Mouse (Mus musculus): ENCODE measurements around the gene Unc5b. TPM values are rescaled to one million over a fixed set of nuclear protein-coding genes. Genes with fewer than 3 reads are reported as not detected.

Unc5b gene
- total and polyA plus RNA-seq, 3 experiments = 0.04 to 0.21 (median 0.06) TPM

- in situ Hi-C loops (cut with MboI; ENCODE audit: low pct_ligation_motif_present, low pct_unique_long_range_greater_than_20kb, low sequenced_read_pairs) = no loop called here
- H3K9ac ChIP-seq (ENCODE audit: insufficient read depth, low read depth) = no peak overlapping the region
- DNase-seq (ENCODE audit: extremely low read depth) = no peak
- H3K27me3 ChIP-seq (replicated peaks) = no peaks in the 10 kb centered on the region
- H3K4me1 ChIP-seq (ENCODE audit: control insufficient read depth in 1 of 2, insufficient read depth in 2 of 2) = peaks cover 41 to 85% of the 10 kb centered on the region in 2 experiments
- peaks cover 16 to 67% of the 10 kb centered on the region in 2 experiments for H3K36me3 ChIP-seq (replicated peaks in 1 of 2; ENCODE audit: control insufficient read depth in 1 of 2, insufficient read depth in 1 of 2, low read length in 1 of 2)
- H3K4me2 ChIP-seq (ENCODE audit: insufficient read depth, low read depth, poor library complexity, severe bottlenecking) = no peak overlapping the region
- H3K9me3 ChIP-seq (replicated peaks; ENCODE audit: low read length) = no peaks in the 10 kb centered on the region
- dilution Hi-C loops (cut with MboI; ENCODE audit: extremely low pct_ligation_motif_present, extremely low pct_unique_long_range_greater_than_20kb, low sequenced_read_pairs) = no loop called here
- H3K27ac ChIP-seq (ENCODE audit: insufficient read depth, low read depth) = no peak overlapping the region
- no peak for TF ChIP-seq RAD21 (IDR thresholded peaks at IDR 0.05; ENCODE audit: low read depth, low read length)
- no peak for TF ChIP-seq SIN3A (IDR thresholded peaks at IDR 0.05; ENCODE audit: low read length)
- TF ChIP-seq E2F4 (IDR thresholded peaks at IDR 0.05; ENCODE audit: insufficient replicate concordance, low read depth, low read length) = no peak
- TF ChIP-seq RCOR1 (conservative IDR thresholded peaks at IDR 0.05; ENCODE audit: low read depth, low read length) = no peak
- TF ChIP-seq ZC3H11A (IDR thresholded peaks at IDR 0.05; ENCODE audit: low read depth, low read length) = no peak
- no peak for TF ChIP-seq ZKSCAN1 (IDR thresholded peaks at IDR 0.05; ENCODE audit: borderline replicate concordance, low read depth, low read length)
- no peak for TF ChIP-seq JUND (conservative IDR thresholded peaks at IDR 0.05; ENCODE audit: low read depth, low read length)
- TF ChIP-seq MXI1 (IDR thresholded peaks at IDR 0.05; ENCODE audit: low read depth, low read length) = no peak
- no peak overlapping the region for H3K4me3 ChIP-seq (replicated peaks in 1 of 3; ENCODE audit: low read depth in 2 of 3, low read length in 2 of 3, poor library complexity in 1 of 3)
- no peaks in the 10 kb centered on the region for H3K79me2 ChIP-seq (replicated peaks; ENCODE audit: control insufficient read depth, extremely low read depth, insufficient read depth, poor library complexity, severe bottlenecking)
Observed at GRCm38 (mm10) chr10:60731742-60732141, 99.6 kb downstream of the Unc5b start.

- in situ Hi-C loops (cut with MboI; ENCODE audit: low pct_ligation_motif_present, low pct_unique_long_range_greater_than_20kb, low sequenced_read_pairs) (no loop called here), dilution Hi-C loops (cut with MboI; ENCODE audit: extremely low pct_ligation_motif_present, extremely low pct_unique_long_range_greater_than_20kb, low sequenced_read_pairs) (no loop called here)
- Histone ChIP-seq H3K79me2 (replicated peaks; ENCODE audit: control insufficient read depth, extremely low read depth, insufficient read depth, poor library complexity, severe bottlenecking) (no peaks in the 10 kb centered on the region), H3K36me3 (replicated peaks in 1 of 2; ENCODE audit: control insufficient read depth in 1 of 2, insufficient read depth in 1 of 2, low read length in 1 of 2) (peaks cover 21 to 75% of the 10 kb centered on the region in 2 experiments), H3K27me3 (replicated peaks) (no peaks in the 10 kb centered on the region), H3K9me3 (replicated peaks; ENCODE audit: low read length) (no peaks in the 10 kb centered on the region), H3K9ac (ENCODE audit: insufficient read depth, low read depth) (no peak overlapping the region), H3K4me1 (ENCODE audit: control insufficient read depth in 1 of 2, insufficient read depth in 2 of 2) (peaks cover 21 to 72% of the 10 kb centered on the region in 2 experiments), H3K4me2 (ENCODE audit: insufficient read depth, low read depth, poor library complexity, severe bottlenecking) (no peak overlapping the region), H3K4me3 (replicated peaks in 1 of 3; ENCODE audit: low read depth in 2 of 3, low read length in 2 of 3, poor library complexity in 1 of 3) (no peak overlapping the region), H3K27ac (ENCODE audit: insufficient read depth, low read depth) (no peak overlapping the region)
- no peak for DNase-seq (ENCODE audit: extremely low read depth)
- no peak for TF ChIP-seq USF1 (IDR thresholded peaks at IDR 0.05; ENCODE audit: low read depth, low read length)
- TF ChIP-seq IRF4 (IDR thresholded peaks at IDR 0.05; ENCODE audit: low read depth, low read length) = no peak
- no peak for TF ChIP-seq SIN3A (IDR thresholded peaks at IDR 0.05; ENCODE audit: low read length)
- TF ChIP-seq ZC3H11A (IDR thresholded peaks at IDR 0.05; ENCODE audit: low read depth, low read length) = no peak
- TF ChIP-seq TBP (conservative IDR thresholded peaks at IDR 0.05; ENCODE audit: low read depth, low read length) = no peak
- TF ChIP-seq KAT2A (IDR thresholded peaks at IDR 0.05; ENCODE audit: insufficient replicate concordance, low read length) = no peak
- no peak for TF ChIP-seq MAFK (IDR thresholded peaks at IDR 0.05; ENCODE audit: insufficient replicate concordance, low read length)
- TF ChIP-seq EP300 (IDR thresholded peaks at IDR 0.05; ENCODE audit: low read length) = no peak
- no peak for TF ChIP-seq TCF12 (IDR thresholded peaks at IDR 0.05; ENCODE audit: low read depth, low read length)
- no peak for TF ChIP-seq HCFC1 (IDR thresholded peaks at IDR 0.05; ENCODE audit: low read depth, low read length)
- no peak for TF ChIP-seq MXI1 (IDR thresholded peaks at IDR 0.05; ENCODE audit: low read depth, low read length)
- no peak for TF ChIP-seq MEF2A (IDR thresholded peaks at IDR 0.05; ENCODE audit: borderline replicate concordance, low read depth, low read length)
- no peak for TF ChIP-seq POLR2AphosphoS2 (IDR thresholded peaks at IDR 0.05; ENCODE audit: low read depth, low read length)
- TF ChIP-seq ETS1 (conservative IDR thresholded peaks at IDR 0.05; ENCODE audit: low read depth, low read length) = no peak
- TF ChIP-seq NRF1 (IDR thresholded peaks at IDR 0.05; ENCODE audit: low read depth, low read length) = no peak
- TF ChIP-seq E2F4 (IDR thresholded peaks at IDR 0.05; ENCODE audit: insufficient replicate concordance, low read depth, low read length) = no peak
- TF ChIP-seq ELF1 (IDR thresholded peaks at IDR 0.05; ENCODE audit: low read depth, low read length) = no peak
- TF ChIP-seq JUND (conservative IDR thresholded peaks at IDR 0.05; ENCODE audit: low read depth, low read length) = no peak
- TF ChIP-seq POLR2A (IDR thresholded peaks at IDR 0.05; ENCODE audit: low read depth, low read length) = no peak
Observed at GRCm38 (mm10) chr10:60727301-60727700, 104.1 kb downstream of the Unc5b start.
